Mouse (Mus musculus) forebrain, embryonic 11.5 days (tissue): Measurements from ENCODE around the gene Pm20d1. TPM values are rescaled to one million over a fixed set of nuclear protein-coding genes. Genes with fewer than 3 reads are reported as not detected.

Experiments used
- ATAC-seq: fragments of 200-750 bp; cut with Nextera tagmentation; replicated peaks from 2 replicates; pipeline ENCODE4 v1.8.0; 2017; ENCODE audit warnings: moderate TSS enrichment; ENCODE audit not compliant: low FRiP score
- DNase-seq: peaks from one replicate; pipeline ENCODE4 v3.0.0-alpha.2; 2017; ENCODE audit warnings: low spot score
- H3K27ac ChIP-seq: fragments of 300-500 bp; sonication (generic); 2 replicates; pipeline ENCODE4 v1.5.1; 2014; ENCODE audit warnings: low read depth, low read length
- H3K27me3 ChIP-seq: fragments of 300-500 bp; sonication (generic); 2 replicates; pipeline ENCODE4 v1.6.1; 2014; ENCODE audit warnings: mild to moderate bottlenecking, low read length, mixed read lengths; ENCODE audit not compliant: control insufficient read depth, insufficient read depth
- H3K36me3 ChIP-seq: fragments of 300-500 bp; sonication (generic); 2 replicates; pipeline ENCODE4 v1.6.1; 2014; ENCODE audit warnings: mild to moderate bottlenecking, low read length, moderate library complexity, mixed read lengths; ENCODE audit not compliant: control insufficient read depth, insufficient read depth
- H3K4me1 ChIP-seq: fragments of 300-500 bp; sonication (generic); replicated peaks from 2 replicates; pipeline ENCODE4 v1.6.1; 2014; ENCODE audit warnings: low read length, mixed read lengths; ENCODE audit not compliant: control insufficient read depth, insufficient read depth
- H3K4me2 ChIP-seq: fragments of 300-500 bp; sonication (generic); 2 replicates; pipeline ENCODE4 v1.6.1; 2014; ENCODE audit warnings: low read depth, mild to moderate bottlenecking, low read length, moderate library complexity, mixed read lengths; ENCODE audit not compliant: severe bottlenecking
- H3K4me3 ChIP-seq: fragments of 300-500 bp; sonication (generic); 2 replicates; pipeline ENCODE4 v1.5.1; 2014; ENCODE audit warnings: low read depth, low read length
- H3K9ac ChIP-seq: fragments of 300-500 bp; sonication (generic); 2 replicates; pipeline ENCODE4 v1.6.1; 2014; ENCODE audit warnings: low read length
- H3K9me3 ChIP-seq: fragments of 300-500 bp; sonication (generic); 2 replicates; pipeline ENCODE4 v1.6.1; 2016; ENCODE audit warnings: low read length, mixed read lengths; ENCODE audit not compliant: control insufficient read depth
- WGBS: fragments of 180-500 bp; shearing (Covaris S2); extraction: QIAGEN DNeasy Blood & Tissue Kit; methylation state at CpG from one replicate; pipeline ENCODE4 v1.1.7; 2014; 5-methylcytosine and 5-hydroxymethylcytosine counted together
- polyA plus RNA-seq: library from polyadenylated mRNA; unstranded; fragments of >200 nt; fragmentation: Nextera tagmentation; extraction: Ambion mirVana; gene quantifications from 2 replicates; pipeline ENCODE4 v1.2.1, GENCODE M21; 2014

The Pm20d1 gene
- polyA plus RNA-seq, result 0.86 and 1.2 TPM in 2 replicates

GRCm38 (mm10) chr1:131797202-131797909 lies at the start of gene Pm20d1:
Pm20d1 (plus strand) TSS chr1:131797381.
- 0 out of 2 replicates have a peak, but pooled peaks have one; percentile 49 for ATAC-seq
- peak; percentile 54 for DNase-seq
- Histone ChIP-seq H3K4me2 (peak within 1 kb of the TSS; percentile 46), H3K4me1 (0 out of 2 replicates have a peak, but pooled peaks cover 2% of the 10 kb centered on the region), H3K9ac (peak within 1 kb of the TSS; percentile 49), H3K27ac (no peak within 1 kb of the TSS), H3K36me3 (no peaks in the 10 kb centered on the region), H3K27me3 (no peaks in the 10 kb centered on the region), H3K4me3 (peak within 1 kb of the TSS; percentile 17; the same call in 1 of the 2 replicates), H3K9me3 (no peaks in the 10 kb centered on the region)
- WGBS, result 7% methylated on average over 26 of the region's 26 CpGs

- Histone ChIP-seq H3K9me3 (no peaks in the 10 kb centered on the region), H3K4me1 (no peaks in the 10 kb centered on the region), H3K27me3 (no peaks in the 10 kb centered on the region), H3K4me3 (no peak overlapping the region), H3K36me3 (no peaks in the 10 kb centered on the region), H3K9ac (no peak overlapping the region), H3K27ac (no peak overlapping the region), H3K4me2 (no peak overlapping the region)
- DNase-seq, result no peak
- 66% methylated on average over 2 of the region's 2 CpGs for WGBS
- no peak for ATAC-seq
Observed at GRCm38 (mm10) chr1:131747761-131748160, 49.4 kb upstream of the Pm20d1 start.

GRCm38 (mm10) chr1:131748636-131749035 lies 48.5 kb upstream of the Pm20d1 start:
- ATAC-seq (no peak), DNase-seq (no peak)
- Histone ChIP-seq H3K4me1 (no peaks in the 10 kb centered on the region), H3K36me3 (no peaks in the 10 kb centered on the region), H3K9ac (no peak overlapping the region), H3K9me3 (no peaks in the 10 kb centered on the region), H3K4me2 (no peak overlapping the region), H3K4me3 (no peak overlapping the region), H3K27ac (no peak overlapping the region), H3K27me3 (no peaks in the 10 kb centered on the region)
- 76% methylated on average over 2 of the region's 2 CpGs for WGBS

GRCm38 (mm10) chr1:131749706-131750545 lies 47.3 kb upstream of the Pm20d1 start:
- 82% methylated on average over 15 of the region's 15 CpGs for WGBS
- Histone ChIP-seq H3K4me2 (no peak overlapping the region), H3K4me3 (no peak overlapping the region), H3K9me3 (no peaks in the 10 kb centered on the region), H3K27me3 (no peaks in the 10 kb centered on the region), H3K36me3 (no peaks in the 10 kb centered on the region), H3K9ac (no peak overlapping the region), H3K4me1 (no peaks in the 10 kb centered on the region), H3K27ac (no peak overlapping the region)
- DNase-seq (no peak), ATAC-seq (no peak)

- H3K4me3 ChIP-seq, result no peak overlapping the region
- H3K4me2 ChIP-seq, result no peak overlapping the region
- H3K36me3 ChIP-seq, result no peaks in the 10 kb centered on the region
- H3K9me3 ChIP-seq, result no peaks in the 10 kb centered on the region
- no peak for DNase-seq
- no peak overlapping the region for H3K9ac ChIP-seq
- 78% methylated on average over 3 of the region's 3 CpGs for WGBS
- no peak overlapping the region for H3K27ac ChIP-seq
- ATAC-seq, result no peak
- no peaks in the 10 kb centered on the region for H3K4me1 ChIP-seq
- no peaks in the 10 kb centered on the region for H3K27me3 ChIP-seq
Observed at GRCm38 (mm10) chr1:131751181-131751890, 45.8 kb upstream of the Pm20d1 start.

- WGBS, result 86% methylated on average over 10 of the region's 10 CpGs
- H3K4me1 ChIP-seq, result no peaks in the 10 kb centered on the region
- no peak overlapping the region for H3K4me3 ChIP-seq
- H3K9me3 ChIP-seq, result no peaks in the 10 kb centered on the region
- H3K27me3 ChIP-seq, result no peaks in the 10 kb centered on the region
- H3K4me2 ChIP-seq, result no peak overlapping the region
- DNase-seq (no peak), ATAC-seq (no peak)
- no peak overlapping the region for H3K27ac ChIP-seq
- H3K9ac ChIP-seq, result no peak overlapping the region
- H3K36me3 ChIP-seq, result no peaks in the 10 kb centered on the region
Observed at GRCm38 (mm10) chr1:131751891-131752311, 45.3 kb upstream of the Pm20d1 start.

GRCm38 (mm10) chr1:131754212-131754829 lies 42.9 kb upstream of the Pm20d1 start:
- Histone ChIP-seq H3K4me2 (no peak overlapping the region), H3K9ac (no peak overlapping the region), H3K4me1 (no peaks in the 10 kb centered on the region), H3K27me3 (no peaks in the 10 kb centered on the region), H3K27ac (no peak overlapping the region), H3K36me3 (no peaks in the 10 kb centered on the region), H3K9me3 (no peaks in the 10 kb centered on the region), H3K4me3 (no peak overlapping the region)
- WGBS, result 83% methylated on average over 3 of the region's 3 CpGs
- DNase-seq (no peak), ATAC-seq (no peak)

GRCm38 (mm10) chr1:131754916-131755315 lies 42.3 kb upstream of the Pm20d1 start:
- no peaks in the 10 kb centered on the region for H3K36me3 ChIP-seq
- H3K4me3 ChIP-seq, result no peak overlapping the region
- no peak overlapping the region for H3K27ac ChIP-seq
- no peak overlapping the region for H3K4me2 ChIP-seq
- DNase-seq, result no peak
- ATAC-seq, result no peak
- H3K27me3 ChIP-seq, result no peaks in the 10 kb centered on the region
- H3K9me3 ChIP-seq, result no peaks in the 10 kb centered on the region
- WGBS, result 88% methylated on average over 4 of the region's 4 CpGs
- H3K4me1 ChIP-seq, result no peaks in the 10 kb centered on the region
- no peak overlapping the region for H3K9ac ChIP-seq
